12 mouse cellular contexts compared by ENCODE assay signal in the genomic region with DNA sequence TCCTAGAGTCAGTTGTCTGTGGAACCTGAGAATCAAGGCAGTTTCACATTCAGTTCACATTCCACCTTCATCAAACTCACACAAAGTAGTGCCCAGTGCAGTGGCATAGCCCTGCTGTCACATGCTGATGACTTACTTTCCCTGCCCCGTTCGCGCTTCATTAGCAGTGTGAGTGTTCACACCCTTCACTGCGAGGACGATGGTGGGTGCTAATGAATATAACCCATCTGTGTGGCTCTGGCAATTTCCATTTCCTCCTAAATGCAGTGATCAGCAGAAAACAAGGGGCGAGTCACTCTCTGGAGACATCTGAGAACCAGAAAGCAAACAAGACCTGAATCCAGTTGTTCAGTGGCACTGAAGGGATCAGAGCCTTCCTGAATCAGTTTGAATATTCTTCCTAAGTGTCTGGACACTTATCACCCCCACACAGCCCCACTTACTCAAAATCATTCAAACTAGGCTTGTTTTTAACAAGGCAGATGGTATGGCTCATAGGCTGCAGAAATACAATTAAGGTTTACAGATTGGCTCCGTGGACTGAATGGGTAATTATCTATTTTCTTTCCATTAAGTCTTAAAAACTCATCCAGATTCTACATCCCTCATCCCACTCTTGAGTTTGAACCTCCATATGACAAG.
A peak's percentile ranks its signal among the peaks of the same experiment; 100 is the strongest.
DNase-seq lines count a peak whose midpoint lies in the region; ATAC-seq lines count a peak whose summit lies in the region.
"Had no signal": no experiment of that assay in that cellular context is flagged by ENCODE, and none has a peak within 500 bp of the region (broad histone marks: within the 10 kb centered on the region; RNA-seq: fewer than 3 reads in every experiment).

No protein-coding gene starts in this region.

- DNase-seq in layer of hippocampus, adult 18-20 months (ENCODE audit: low spot score in 2 of 2) = peak; percentile 16 to 41
- DNase-seq in layer of hippocampus, adult 8-10 months (ENCODE audit: low spot score in 2 of 2) = no peak
- DNase-seq in retina, embryonic 14.5 days (ENCODE audit: low spot score) = peak; percentile 35
- DNase-seq in heart, postnatal 14 days = no peak
- DNase-seq in heart, postnatal 36 days = no peak
- DNase-seq: lung, postnatal 10 days had no signal

- peak; percentile 92 for ATAC-seq in forebrain, embryonic 12.5 days (ENCODE audit: low FRiP score)
- ATAC-seq in hindbrain, embryonic 16.5 days = peak; percentile 61
- ATAC-seq: activated CD4-positive, CD25-positive, alpha-beta regulatory T cell, adult 4 months; intestine, postnatal 0 days had no signal

- no peaks in the 10 kb centered on the region for H3K9me3 ChIP-seq in forebrain, embryonic 12.5 days
- no peaks in the 10 kb centered on the region for H3K9me3 ChIP-seq in hindbrain, embryonic 16.5 days (ENCODE audit: control insufficient read depth, low read length)
- H3K9me3 ChIP-seq: limb, embryonic 15.5 days had no signal

- intact Hi-C loops in heart, postnatal 14 days (cut with DNase I) = no loop called here
- intact Hi-C loops in heart, postnatal 36 days (cut with DNase I) = no loop called here

- H3K27me3 ChIP-seq in forebrain, embryonic 12.5 days = no peaks in the 10 kb centered on the region
- H3K27me3 ChIP-seq in hindbrain, embryonic 16.5 days (replicated peaks; ENCODE audit: control insufficient read depth, insufficient read depth, low read length) = no peaks in the 10 kb centered on the region
- H3K27me3 ChIP-seq: limb, embryonic 15.5 days had no signal

- H3K27ac ChIP-seq in forebrain, embryonic 12.5 days = peak overlapping the region; percentile 76
- no peak overlapping the region for H3K27ac ChIP-seq in hindbrain, embryonic 16.5 days (ENCODE audit: low read depth, low read length)
- H3K27ac ChIP-seq: layer of hippocampus, adult 2 months; limb, embryonic 15.5 days had no signal

- H3K4me2 ChIP-seq in forebrain, embryonic 12.5 days = no peak overlapping the region
- no peak overlapping the region for H3K4me2 ChIP-seq in hindbrain, embryonic 16.5 days (ENCODE audit: low read length)
- H3K4me2 ChIP-seq: limb, embryonic 15.5 days had no signal

- H3K9ac ChIP-seq in forebrain, embryonic 12.5 days = no peak overlapping the region
- no peak overlapping the region for H3K9ac ChIP-seq in hindbrain, embryonic 16.5 days (ENCODE audit: low read depth, low read length)
- H3K9ac ChIP-seq: limb, embryonic 15.5 days had no signal

- no peak overlapping the region for H3K4me3 ChIP-seq in forebrain, embryonic 12.5 days (replicated peaks)
- H3K4me3 ChIP-seq in hindbrain, embryonic 16.5 days (ENCODE audit: low read length) = no peak overlapping the region
- H3K4me3 ChIP-seq: layer of hippocampus, adult 2 months; limb, embryonic 15.5 days had no signal

- WGBS in forebrain, embryonic 12.5 days = 49% methylated on average over 7 of the region's 7 CpGs
- 29% methylated on average over 7 of the region's 7 CpGs for WGBS in hindbrain, embryonic 16.5 days

- H3K4me1 ChIP-seq in forebrain, embryonic 12.5 days = peaks cover 20% of the 10 kb centered on the region
- H3K4me1 ChIP-seq in hindbrain, embryonic 16.5 days (ENCODE audit: control insufficient read depth, insufficient read depth, low read depth, low read length) = no peaks in the 10 kb centered on the region

- H3K36me3 ChIP-seq in forebrain, embryonic 12.5 days (replicated peaks) = no peaks in the 10 kb centered on the region
- H3K36me3 ChIP-seq in hindbrain, embryonic 16.5 days (ENCODE audit: control insufficient read depth, insufficient read depth, low read length) = no peaks in the 10 kb centered on the region
- H3K36me3 ChIP-seq: limb, embryonic 15.5 days had no signal

Comparison
In these comparisons a context has a peak if more than half of its experiments do, and no peak if none do; other contexts are left out.
1. DNase-seq: peak in layer of hippocampus, adult 18-20 months (2 of 2) and retina, embryonic 14.5 days (single experiment); none in layer of hippocampus, adult 8-10 months (0 of 2), heart, postnatal 14 days (0 of 2) and heart, postnatal 36 days (0 of 2).